Mouse (Mus musculus): ENCODE results near the gene Zfp385b. TPM values are rescaled to one million over a fixed set of nuclear protein-coding genes. Genes with fewer than 3 reads are reported as not detected.

Gene Zfp385b
- total RNA-seq, 2 experiments from 2014 or later = not detected

DNA sequence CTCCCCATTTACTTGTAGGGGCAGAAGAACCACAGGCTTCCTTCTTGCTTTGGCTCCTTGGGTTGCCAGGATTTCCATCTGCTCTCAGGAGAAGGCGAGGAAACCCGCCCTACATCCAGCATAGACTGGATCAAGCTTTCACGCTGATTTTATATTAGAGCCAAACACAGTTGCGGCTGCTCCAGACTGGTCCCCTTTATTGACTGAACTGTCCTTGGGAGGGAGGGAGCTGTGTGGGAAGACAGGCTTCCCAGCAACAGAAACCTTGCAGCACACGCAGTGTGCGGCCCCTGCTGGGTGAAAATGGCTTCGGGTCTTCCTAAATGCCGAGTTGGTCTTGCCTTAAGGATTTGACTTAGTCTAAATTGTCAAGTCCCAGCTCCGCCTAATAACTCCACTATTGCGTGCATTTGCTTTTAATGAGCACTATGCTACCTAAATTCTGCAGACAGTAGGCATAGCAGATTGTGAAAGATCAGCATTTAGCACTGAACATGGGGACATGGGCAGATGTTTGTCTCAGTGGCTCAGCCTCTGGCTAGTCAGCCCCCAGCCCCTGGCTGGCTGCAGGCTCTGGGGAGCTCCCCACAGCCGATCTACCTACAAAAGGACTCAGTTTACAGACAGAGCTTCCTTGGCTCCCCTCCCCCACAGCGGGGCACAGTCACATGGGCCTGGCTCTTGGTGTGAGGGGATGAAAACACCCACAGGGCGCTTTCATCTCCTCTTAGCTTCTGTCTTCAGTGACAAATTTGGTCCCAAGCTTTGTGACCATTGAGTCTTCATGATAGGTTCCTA, 417.8 kb downstream of the Zfp385b start:
- no peak for ATAC-seq (replicated peaks; ENCODE audit: poor library complexity)

DNA sequence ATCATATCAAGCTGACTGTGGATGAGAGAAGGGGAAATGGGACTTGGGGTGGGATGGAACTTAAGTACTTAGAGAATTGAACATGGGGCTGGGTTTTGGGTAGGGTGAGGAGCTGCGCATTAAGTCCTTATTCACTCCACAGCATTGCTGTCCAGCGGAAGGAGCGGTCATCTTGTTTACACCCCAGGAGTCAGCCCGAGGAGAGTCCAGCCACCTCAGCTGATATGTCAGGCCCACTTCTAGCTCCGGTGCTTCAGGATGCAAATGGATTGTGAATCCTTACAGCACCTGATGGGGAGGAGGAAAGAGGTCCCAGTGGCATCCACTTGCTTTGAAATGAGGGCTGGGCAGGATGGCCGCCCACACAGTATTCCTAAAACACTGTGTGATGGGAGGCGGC, 425.6 kb downstream of the Zfp385b start:
- ATAC-seq (replicated peaks; ENCODE audit: poor library complexity) = no peak

GRCm38 (mm10) chr2:77388186-77388585, 431.3 kb downstream of the Zfp385b start:
- no peak for ATAC-seq (replicated peaks; ENCODE audit: poor library complexity)

DNA sequence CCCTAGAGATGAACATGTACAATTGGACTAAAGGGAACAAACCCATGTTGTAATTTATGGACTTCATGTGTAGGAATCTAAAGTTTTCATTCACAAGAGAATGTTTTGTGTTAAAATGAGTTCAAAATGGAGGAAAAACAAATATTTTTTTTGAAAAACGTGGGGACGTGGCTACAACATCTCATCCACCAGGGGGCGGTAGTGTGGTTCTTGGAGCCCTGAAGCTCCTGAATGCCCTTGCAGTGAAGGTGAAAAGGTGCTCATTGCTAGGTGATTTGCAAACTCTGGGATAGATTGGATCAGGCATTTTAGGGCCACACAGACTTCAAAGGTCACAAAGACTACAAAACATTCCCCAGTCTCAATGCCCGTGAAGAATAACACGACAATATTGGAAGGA, 432.9 kb downstream of the Zfp385b start:
- peak; percentile 79 for ATAC-seq (replicated peaks; ENCODE audit: poor library complexity)

GRCm38 (mm10) chr2:77382766-77383165, 436.7 kb downstream of the Zfp385b start:
- ATAC-seq (replicated peaks; ENCODE audit: poor library complexity) = no peak

DNA sequence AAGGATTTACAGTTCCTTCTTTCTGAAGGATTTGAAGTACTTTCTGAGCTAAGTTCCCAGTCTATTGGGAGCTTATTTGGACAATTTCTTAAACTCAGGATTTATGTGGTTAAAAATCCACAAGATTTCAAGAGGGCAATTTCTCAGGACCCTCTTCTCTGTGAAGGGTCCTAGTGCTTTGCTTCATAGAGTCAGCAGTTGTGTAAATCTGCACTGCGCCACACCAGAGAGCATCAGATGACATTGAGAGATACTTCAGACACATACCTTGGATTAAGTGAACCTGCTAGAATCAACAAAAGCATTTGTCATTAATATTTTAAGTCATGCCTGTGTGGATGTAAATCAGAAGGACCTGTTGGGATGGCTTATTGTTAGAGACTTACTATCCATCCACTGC, 439.5 kb downstream of the Zfp385b start:
- ATAC-seq (replicated peaks; ENCODE audit: poor library complexity) = no peak

DNA sequence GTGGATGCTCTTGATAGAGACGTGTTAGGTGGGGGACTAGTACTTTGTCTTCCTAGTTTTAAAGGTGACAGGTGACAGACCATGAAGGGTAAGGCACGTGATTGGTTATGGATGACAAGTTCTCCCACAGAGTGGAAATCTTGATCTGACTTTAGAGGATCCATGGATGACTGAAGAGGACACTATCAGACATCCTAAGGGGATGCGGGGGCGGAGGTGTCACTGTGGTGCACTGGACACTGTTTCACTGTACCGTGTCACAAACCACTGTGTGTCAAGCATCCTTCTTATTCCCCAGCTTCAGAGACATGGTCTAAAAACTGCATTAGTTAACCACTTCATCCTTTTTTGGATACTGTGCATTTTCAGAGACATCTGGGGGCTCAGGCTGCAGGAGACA, 440.1 kb downstream of the Zfp385b start:
- no peak for ATAC-seq (replicated peaks; ENCODE audit: poor library complexity)

- ATAC-seq (replicated peaks; ENCODE audit: poor library complexity) = no peak
These were observed 442.6 kb downstream of the Zfp385b start for GRCm38 (mm10) chr2:77376823-77377222.

GRCm38 (mm10) chr2:77375155-77375554, 444.3 kb downstream of the Zfp385b start:
- ATAC-seq (replicated peaks; ENCODE audit: poor library complexity) = no peak

- ATAC-seq (replicated peaks; ENCODE audit: poor library complexity) = peak; percentile 50
These were observed 450.3 kb downstream of the Zfp385b start for GRCm38 (mm10) chr2:77369174-77369573.

Other genes starting within 250 kb of the Zfp385b start
- 35.6 and 45.3 TPM in 2 replicates for gene Cwc22, start 126.7 kb upstream of the Zfp385b start, total RNA-seq (2015)
- gene Cwc22, start 126.7 kb upstream of the Zfp385b start, total RNA-seq (2017) = 103 and 115 TPM in 2 replicates